Mouse (Mus musculus) thymus, adult 2 months (tissue): ENCODE data around the gene Gltpd2.

Experiments
- CTCF ChIP-seq: fragments of 200-500 bp; IDR thresholded peaks from 2 replicates; pipeline ENCODE4 v1.5.1; 2012; ENCODE audit warnings: mild to moderate bottlenecking, control low read depth, low read length, moderate library complexity, borderline replicate concordance; ENCODE audit not compliant: control insufficient read depth, poor library complexity, insufficient read depth; ENCODE audit errors: extremely low read depth
- POLR2A ChIP-seq: fragments of 200-500 bp; IDR thresholded peaks from 2 replicates; pipeline ENCODE4 v1.6.1; 2012; ENCODE audit warnings: mild to moderate bottlenecking, low read length, control low read depth, moderate library complexity; ENCODE audit not compliant: control insufficient read depth, poor library complexity, insufficient read depth; ENCODE audit errors: extremely low read depth

DNA sequence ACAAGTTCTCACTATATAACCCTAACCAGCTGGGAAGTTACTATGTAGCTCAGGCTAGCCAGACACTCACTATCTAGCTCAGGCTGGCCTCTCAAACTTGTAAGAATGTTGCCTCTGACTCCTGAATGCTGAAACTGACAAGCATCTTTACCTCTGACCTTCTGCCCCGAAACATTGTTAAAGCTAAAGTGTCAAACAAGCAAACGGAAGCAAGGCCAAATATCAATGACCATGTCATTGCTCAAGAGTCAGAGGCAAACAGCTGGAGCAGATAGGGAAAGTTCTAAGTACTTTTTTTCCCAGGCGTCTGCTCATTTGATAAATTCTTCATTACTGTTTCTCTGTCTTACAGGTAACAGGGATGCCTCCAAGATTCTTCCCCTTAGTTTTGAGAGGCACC lies 17.0 kb upstream of the Gltpd2 start:
- no peak for TF ChIP-seq CTCF
- TF ChIP-seq POLR2A = no peak
